Mouse (Mus musculus) forebrain, embryonic 12.5 days (tissue): Measurements from ENCODE around the gene Mad2l2. TPM values are rescaled to one million over a fixed set of nuclear protein-coding genes. Genes with fewer than 3 reads are reported as not detected.
"Not testable (repeated sequence)": the region's sequence is repeated elsewhere in the genome, so short reads cannot be mapped to it uniquely, and the experiment has no call there.

Source experiments
- ATAC-seq: fragments of 200-750 bp; cut with Nextera tagmentation; 2 replicates; pipeline ENCODE4 v1.8.0; 2017; ENCODE audit warnings: moderate TSS enrichment; ENCODE audit not compliant: low FRiP score
- H3K27ac ChIP-seq: fragments of 300-500 bp; sonication (generic); 2 replicates; pipeline ENCODE4 v1.5.1; 2016; ENCODE audit warnings: mild to moderate bottlenecking
- H3K27me3 ChIP-seq: fragments of 300-500 bp; sonication (generic); 2 replicates; pipeline ENCODE4 v1.6.1; 2016; ENCODE audit warnings: mild to moderate bottlenecking
- H3K36me3 ChIP-seq: fragments of 300-500 bp; sonication (generic); replicated peaks from 2 replicates; pipeline ENCODE4 v1.6.1; 2016; ENCODE audit warnings: mild to moderate bottlenecking
- H3K4me1 ChIP-seq: fragments of 300-500 bp; sonication (generic); 2 replicates; pipeline ENCODE4 v1.6.1; 2016
- H3K4me2 ChIP-seq: fragments of 300-500 bp; sonication (generic); 2 replicates; pipeline ENCODE4 v1.6.1; 2016; ENCODE audit warnings: mild to moderate bottlenecking, moderate library complexity
- H3K4me3 ChIP-seq: fragments of 300-500 bp; sonication (generic); replicated peaks from 2 replicates; pipeline ENCODE4 v1.5.1; 2016; ENCODE audit warnings: mild to moderate bottlenecking
- H3K9ac ChIP-seq: fragments of 300-500 bp; sonication (generic); 2 replicates; pipeline ENCODE4 v1.6.1; 2016; ENCODE audit warnings: mild to moderate bottlenecking
- H3K9me3 ChIP-seq: fragments of 300-500 bp; sonication (generic); 2 replicates; pipeline ENCODE4 v1.6.1; 2016
- WGBS: fragments of 180-500 bp; shearing (Covaris S2); methylation state at CpG from one replicate; pipeline ENCODE4 v1.1.7; 2016; 5-methylcytosine and 5-hydroxymethylcytosine counted together
- polyA plus RNA-seq: library from polyadenylated mRNA; unstranded; fragments of >200 nt; fragmentation: Nextera tagmentation; extraction: Ambion mirVana; gene quantifications from 2 replicates; pipeline ENCODE4 v1.2.1, GENCODE M21; 2016

Mad2l2 gene
- polyA plus RNA-seq, 1 experiment from 2014 or later, result 76.1 TPM

- H3K9me3 ChIP-seq, result no peaks in the 10 kb centered on the region; the same call in 1 of the 2 replicates
- no peak overlapping the region for H3K4me3 ChIP-seq
- 3% methylated on average over 15 of the region's 15 CpGs for WGBS
- peak overlapping the region; percentile 69; the same call in 1 of the 2 replicates for H3K27ac ChIP-seq
- 0 out of 2 replicates have a peak, but pooled peaks cover 8% of the 10 kb centered on the region for H3K27me3 ChIP-seq
- peak overlapping the region; percentile 36; the same call in 1 of the 2 replicates for H3K9ac ChIP-seq
- peak overlapping the region; percentile 34 for H3K4me2 ChIP-seq
- peaks cover 4% of the 10 kb centered on the region; the same call in 1 of the 2 replicates for H3K36me3 ChIP-seq
- ATAC-seq, result peak; percentile 80
- peaks cover 11% of the 10 kb centered on the region for H3K4me1 ChIP-seq
Observed at GRCm38 (mm10) chr4:148114758-148115391, 15.3 kb upstream of the Mad2l2 start.

- H3K4me3 ChIP-seq, result no peak overlapping the region
- H3K4me1 ChIP-seq, result peaks cover 11% of the 10 kb centered on the region
- H3K9ac ChIP-seq, result peak overlapping the region; percentile 36; the same call in 1 of the 2 replicates
- 6% methylated on average over 15 of the region's 15 CpGs for WGBS
- H3K36me3 ChIP-seq, result 0 out of 2 replicates have a peak, but pooled peaks cover 4% of the 10 kb centered on the region
- peak; percentile 36; the same call in 1 of the 2 replicates for ATAC-seq
- 0 out of 2 replicates have a peak, but pooled peaks cover 8% of the 10 kb centered on the region for H3K27me3 ChIP-seq
- H3K4me2 ChIP-seq, result peak overlapping the region; percentile 34; the same call in 1 of the 2 replicates
- H3K27ac ChIP-seq, result no peak overlapping the region
- no peaks in the 10 kb centered on the region; the same call in 1 of the 2 replicates for H3K9me3 ChIP-seq
Observed at GRCm38 (mm10) chr4:148115467-148115866, 14.7 kb upstream of the Mad2l2 start.

- WGBS, result 77% methylated on average over 4 of the region's 4 CpGs
- Histone ChIP-seq H3K9ac (no peak overlapping the region), H3K36me3 (0 out of 2 replicates have a peak, but pooled peaks cover 4% of the 10 kb centered on the region), H3K9me3 (no peaks in the 10 kb centered on the region; the same call in 1 of the 2 replicates), H3K4me2 (no peak overlapping the region), H3K4me3 (no peak overlapping the region), H3K4me1 (peaks cover 18% of the 10 kb centered on the region), H3K27ac (no peak overlapping the region), H3K27me3 (0 out of 2 replicates have a peak, but pooled peaks cover 8% of the 10 kb centered on the region)
- no peak for ATAC-seq
Observed at GRCm38 (mm10) chr4:148116657-148117056, 13.5 kb upstream of the Mad2l2 start.

DNA sequence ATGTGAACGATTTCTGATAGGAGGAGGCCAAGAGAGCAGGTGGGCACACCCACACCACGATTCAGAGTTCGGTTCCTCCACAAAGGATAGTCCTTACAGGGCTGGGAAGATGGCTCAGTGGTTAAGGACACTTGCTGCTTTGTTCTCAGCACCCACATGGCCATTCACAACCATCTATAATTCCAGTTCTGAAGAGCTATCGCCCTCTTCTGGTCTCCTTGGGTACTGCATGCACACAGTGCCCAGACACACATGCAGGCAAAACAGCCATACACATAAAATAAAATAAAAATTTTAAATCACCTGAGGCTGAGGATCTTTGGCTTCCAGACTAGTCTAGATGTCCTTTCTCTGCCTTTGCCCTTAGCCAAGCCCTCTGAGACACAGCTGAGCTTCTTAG lies 12.8 kb upstream of the Mad2l2 start:
- Histone ChIP-seq H3K4me3 (no peak overlapping the region), H3K4me2 (no peak overlapping the region), H3K36me3 (0 out of 2 replicates have a peak, but pooled peaks cover 3% of the 10 kb centered on the region), H3K27ac (no peak overlapping the region), H3K9ac (no peak overlapping the region), H3K27me3 (0 out of 2 replicates have a peak, but pooled peaks cover 8% of the 10 kb centered on the region), H3K4me1 (peaks cover 25% of the 10 kb centered on the region), H3K9me3 (no peaks in the 10 kb centered on the region; the same call in 1 of the 2 replicates)
- 74% methylated on average over 4 of the region's 4 CpGs for WGBS
- ATAC-seq, result no peak

- ATAC-seq, H3K9ac ChIP-seq, H3K27ac ChIP-seq, H3K4me2 ChIP-seq, H3K9me3 ChIP-seq, H3K36me3 ChIP-seq, H3K4me3 ChIP-seq, H3K27me3 ChIP-seq: not testable (repeated sequence)
- WGBS, result 86% methylated on average over 9 of the region's 9 CpGs
- peaks cover 38% of the 10 kb centered on the region for H3K4me1 ChIP-seq
Observed at GRCm38 (mm10) chr4:148119578-148119977, 10.6 kb upstream of the Mad2l2 start.

DNA sequence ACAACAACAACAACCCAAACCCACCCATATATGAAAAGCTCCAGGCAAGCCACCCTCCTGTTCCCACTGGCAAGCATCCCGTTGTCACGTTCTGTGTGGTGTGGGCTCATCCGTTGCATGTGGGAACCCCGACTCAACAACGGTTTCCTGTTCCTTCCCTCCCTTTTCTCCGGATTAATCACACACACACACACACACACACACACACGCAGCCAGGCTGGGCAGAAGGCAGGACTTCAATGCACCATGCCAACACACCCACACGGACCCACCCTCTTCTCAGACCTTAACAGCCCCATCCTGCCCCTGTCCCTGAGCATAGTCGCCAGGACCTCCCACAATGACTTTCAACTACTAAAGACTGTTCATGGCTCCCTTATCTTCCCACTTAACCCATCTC lies 9.6 kb upstream of the Mad2l2 start:
- ATAC-seq, result no peak
- Histone ChIP-seq H3K9ac (no peak overlapping the region), H3K27me3 (0 out of 2 replicates have a peak, but pooled peaks cover 4% of the 10 kb centered on the region), H3K36me3 (no peaks in the 10 kb centered on the region), H3K27ac (peak overlapping the region; percentile 31; the same call in 1 of the 2 replicates), H3K4me3 (no peak overlapping the region), H3K9me3 (no peaks in the 10 kb centered on the region; the same call in 1 of the 2 replicates), H3K4me1 (peaks cover 32% of the 10 kb centered on the region), H3K4me2 (no peak overlapping the region)
- WGBS, result 83% methylated on average over 9 of the region's 9 CpGs

DNA sequence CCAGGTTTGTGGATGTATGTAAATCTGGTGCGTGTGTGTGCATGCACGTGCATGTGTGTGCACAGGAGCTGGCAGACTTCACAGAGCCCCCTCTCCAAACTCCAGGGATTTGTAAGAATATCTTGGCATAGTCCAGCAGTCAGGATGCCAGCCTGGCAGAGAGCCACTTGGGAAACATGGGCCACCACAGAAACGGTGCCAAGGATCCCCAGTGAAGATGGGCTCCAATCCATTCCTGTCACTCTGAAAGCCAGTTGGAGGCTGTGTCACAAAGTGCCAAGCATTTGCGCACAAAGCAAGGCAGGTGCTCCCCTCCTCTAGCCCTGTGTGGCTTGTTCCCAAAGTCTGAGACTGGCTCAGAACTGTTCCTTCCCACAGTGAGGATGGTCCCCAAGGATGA lies 8.8 kb upstream of the Mad2l2 start:
- no peaks in the 10 kb centered on the region for H3K36me3 ChIP-seq
- no peaks in the 10 kb centered on the region for H3K27me3 ChIP-seq
- no peak overlapping the region for H3K4me3 ChIP-seq
- H3K4me1 ChIP-seq, result peaks cover 29% of the 10 kb centered on the region
- no peaks in the 10 kb centered on the region; the same call in 1 of the 2 replicates for H3K9me3 ChIP-seq
- H3K4me2 ChIP-seq, result no peak overlapping the region
- WGBS, result 82% methylated on average over 4 of the region's 4 CpGs
- ATAC-seq, result no peak
- H3K9ac ChIP-seq, result no peak overlapping the region
- H3K27ac ChIP-seq, result peak overlapping the region; percentile 77

DNA sequence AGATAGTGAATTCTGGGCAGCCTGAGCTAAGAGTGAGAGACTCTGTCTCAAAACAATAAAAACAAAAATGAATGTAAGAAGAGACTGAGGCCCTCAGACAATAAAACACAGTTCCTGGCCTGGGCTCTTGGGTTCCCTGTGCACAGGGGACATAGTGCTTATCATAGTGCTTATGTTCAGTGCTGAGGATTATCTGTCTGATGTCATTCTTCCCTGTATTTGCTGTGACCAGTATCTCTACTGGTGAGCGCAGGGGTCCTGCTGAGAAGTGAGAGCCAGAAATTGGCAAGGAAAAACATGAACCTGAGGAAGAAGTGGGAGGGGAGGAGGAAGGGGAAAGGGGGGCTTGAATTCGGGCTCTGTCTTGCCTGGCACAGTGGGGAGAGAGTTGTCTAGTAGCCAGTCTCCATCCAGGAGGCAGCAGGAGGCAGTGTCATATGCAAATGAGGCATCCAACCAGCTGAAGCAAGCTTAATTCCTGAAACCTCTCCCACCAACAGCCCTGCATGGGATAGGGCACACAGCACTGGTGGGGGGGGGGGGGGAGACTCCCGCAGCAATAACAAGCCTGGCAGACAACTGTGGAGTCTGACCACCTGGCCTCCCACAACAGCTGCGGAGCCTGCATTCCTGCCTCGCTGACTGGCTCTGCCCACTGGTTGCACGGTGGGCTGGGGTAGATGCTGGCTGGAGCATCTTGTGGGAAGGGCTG lies 8.0 kb upstream of the Mad2l2 start:
- Histone ChIP-seq H3K9ac (peak overlapping the region; percentile 36), H3K4me1 (peaks cover 34% of the 10 kb centered on the region), H3K4me3 (no peak overlapping the region), H3K27me3 (no peaks in the 10 kb centered on the region), H3K4me2 (peak overlapping the region; percentile 30), H3K9me3 (no peaks in the 10 kb centered on the region), H3K36me3 (no peaks in the 10 kb centered on the region), H3K27ac (peak overlapping the region; percentile 77)
- 9% methylated on average over 6 of the region's 6 CpGs for WGBS
- peak; percentile 87 for ATAC-seq

GRCm38 (mm10) chr4:148122694-148123066 lies 7.5 kb upstream of the Mad2l2 start:
- Histone ChIP-seq H3K9me3 (no peaks in the 10 kb centered on the region), H3K4me2 (peak overlapping the region; percentile 30)

DNA sequence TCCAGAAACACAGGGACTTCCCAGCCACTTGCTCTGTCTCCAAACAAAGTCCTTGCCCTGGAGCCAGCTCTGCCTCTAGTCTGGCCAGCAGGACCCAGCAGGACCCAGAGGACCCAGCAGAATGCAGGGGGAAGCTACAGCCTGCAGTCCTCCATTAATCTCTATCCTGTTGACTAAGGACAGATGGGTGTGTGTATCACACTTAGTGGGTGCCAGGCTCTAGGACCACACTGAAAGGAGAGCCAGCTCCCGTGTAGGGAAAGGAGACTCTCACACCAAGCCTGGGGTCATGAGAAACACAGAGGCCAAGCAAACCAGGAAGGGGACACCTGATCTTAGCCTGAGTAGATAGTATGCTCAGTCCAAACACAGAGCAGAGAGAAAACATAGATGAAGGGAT lies 1.9 kb upstream of the Mad2l2 start:
- Histone ChIP-seq H3K27me3 (peaks cover 32% of the 10 kb centered on the region), H3K36me3 (no peaks in the 10 kb centered on the region), H3K4me2 (peak overlapping the region; percentile 91), H3K4me1 (peaks cover 55% of the 10 kb centered on the region), H3K9me3 (no peaks in the 10 kb centered on the region), H3K9ac (no peak overlapping the region), H3K27ac (no peak overlapping the region), H3K4me3 (no peak overlapping the region)
- no peak for ATAC-seq
- 72% methylated on average over 1 of the region's 1 CpGs for WGBS

More at GRCm38 (mm10) chr4:148122694-148123066, 7.5 kb upstream of the Mad2l2 start:
- Histone ChIP-seq H3K36me3 (no peaks in the 10 kb centered on the region), H3K27me3 (peaks cover 4% of the 10 kb centered on the region; the same call in 1 of the 2 replicates), H3K9ac (peak overlapping the region; percentile 36; the same call in 1 of the 2 replicates), H3K4me3 (no peak overlapping the region), H3K27ac (peak overlapping the region; percentile 77), H3K4me1 (peaks cover 37% of the 10 kb centered on the region)
- no peak for ATAC-seq
- 58% methylated on average over 3 of the region's 3 CpGs for WGBS

DNA sequence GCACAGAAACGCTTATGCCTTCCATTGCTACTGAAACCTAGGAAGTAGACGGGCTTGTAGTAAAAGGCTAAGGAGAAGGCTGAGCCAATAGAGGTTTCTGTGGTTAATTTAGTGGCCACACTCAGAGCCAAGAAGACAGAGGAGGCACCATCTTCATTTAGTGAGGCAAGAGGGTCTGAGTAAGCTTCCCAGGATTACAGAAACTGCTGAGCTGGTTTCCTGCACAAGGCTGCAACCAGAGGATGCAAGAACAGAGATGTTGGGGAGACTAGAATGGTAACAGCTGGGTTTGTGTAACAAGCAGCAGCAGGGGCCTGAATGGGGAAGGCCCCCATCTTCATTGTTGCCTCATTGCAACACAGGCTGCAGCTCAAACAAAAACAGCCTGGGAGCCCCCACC lies 1.5 kb upstream of the Mad2l2 start:
- 79% methylated on average over 2 of the region's 2 CpGs for WGBS
- ATAC-seq, result no peak
- H3K27me3 ChIP-seq, result peaks cover 32% of the 10 kb centered on the region
- H3K4me3 ChIP-seq, result peak overlapping the region; percentile 81; the same call in 1 of the 2 replicates
- peaks cover 50% of the 10 kb centered on the region for H3K4me1 ChIP-seq
- H3K9me3 ChIP-seq, result no peaks in the 10 kb centered on the region
- no peaks in the 10 kb centered on the region for H3K36me3 ChIP-seq
- no peak overlapping the region for H3K27ac ChIP-seq
- H3K4me2 ChIP-seq, result peak overlapping the region; percentile 91
- H3K9ac ChIP-seq, result 0 out of 2 replicates have a peak overlapping the region, but pooled peaks have one; percentile 29
